Mouse (Mus musculus) c-Kit-positive CD71-positive TER-119-positive erythroid progenitor cells, embryonic 14.5 days (primary cell): ENCODE measurements at regions not wholly inside any gene's neighbourhood (a gene's known extent, or its start where the extent isn't known, plus 50 kb on each side); places are given as distances from the start of the nearest gene placed in this dataset.

Experiments
- DNase-seq: peaks from one replicate; pipeline ENCODE4 v3.0.0-alpha.2; 2013; ENCODE audit warnings: low spot score

DNA sequence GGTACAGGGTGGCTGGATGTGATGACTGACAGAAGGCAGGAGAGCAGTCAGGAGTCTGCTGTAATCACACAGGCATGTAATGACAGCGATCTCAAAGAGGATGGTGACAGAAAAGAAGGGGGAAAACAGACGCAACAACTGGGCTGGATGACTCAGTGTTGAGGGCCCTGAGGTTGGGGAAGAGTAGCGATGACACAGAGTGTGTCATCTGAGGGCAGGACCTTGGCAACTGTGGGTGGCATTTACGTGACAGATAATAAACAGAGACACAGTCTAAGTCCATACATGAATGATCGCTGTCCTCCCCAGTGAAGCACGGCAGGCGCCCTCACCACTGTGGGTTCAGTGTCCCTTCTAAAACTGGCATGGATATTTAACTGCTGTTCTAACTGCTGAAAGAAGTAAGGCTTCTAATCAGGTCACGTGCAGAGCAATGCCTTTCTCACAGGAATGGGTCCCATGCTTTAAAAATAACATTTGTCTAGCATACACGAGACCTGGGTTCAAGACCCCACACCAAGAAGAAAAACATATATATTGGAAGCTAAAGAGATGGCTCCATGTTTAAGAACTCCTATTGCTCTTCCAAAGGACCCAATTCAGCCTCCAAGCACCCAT, 163.8 kb upstream of the Zfp703 start:
- DNase-seq = no peak

DNA sequence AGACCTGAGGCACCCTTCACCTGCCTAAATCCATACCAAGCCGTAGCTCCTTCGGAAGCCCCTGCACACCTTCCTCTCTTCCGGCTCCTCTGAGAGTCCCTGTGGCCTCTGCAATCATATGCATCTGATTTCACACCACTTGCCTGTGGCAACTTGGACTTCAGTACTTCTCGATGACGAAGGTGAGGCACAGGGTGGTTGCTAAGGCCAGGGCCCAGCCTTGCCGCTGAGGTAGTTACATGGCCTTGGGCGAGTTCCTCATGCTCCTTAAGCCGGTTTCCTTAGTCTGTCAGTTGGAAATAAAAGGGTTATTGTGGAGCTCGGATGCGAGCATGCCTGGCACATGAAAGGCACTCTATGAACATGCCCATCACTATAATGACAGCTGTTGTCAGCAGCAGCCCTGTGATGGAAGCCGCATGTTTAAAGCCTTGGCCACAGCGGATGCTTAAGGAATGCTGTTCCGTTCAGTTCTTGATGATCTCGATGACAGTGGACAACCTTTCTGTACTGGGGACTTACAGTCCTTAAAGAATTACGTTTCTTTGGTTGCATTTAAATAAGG, 162.0 kb upstream of the Zfp703 start:
- no peak for DNase-seq

DNA sequence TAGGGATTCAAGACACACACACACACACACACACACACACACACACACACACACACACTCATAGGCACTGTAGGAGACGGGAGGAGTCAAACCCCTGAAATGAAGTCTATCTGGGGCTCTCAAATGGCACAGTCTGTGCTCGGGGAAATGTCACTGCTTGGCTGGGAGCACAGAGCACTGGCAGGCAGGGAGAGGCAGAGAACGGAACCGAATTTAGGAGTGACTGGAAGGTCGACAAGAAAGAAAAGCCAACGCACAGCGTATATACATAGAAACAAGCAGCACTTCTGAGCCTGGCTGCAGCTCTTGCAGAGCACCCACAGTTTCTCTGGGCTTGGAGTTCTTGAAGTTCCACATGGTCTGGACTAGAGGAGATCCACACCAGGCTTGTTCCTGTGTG, 160.1 kb upstream of the Zfp703 start:
- no peak for DNase-seq

DNA sequence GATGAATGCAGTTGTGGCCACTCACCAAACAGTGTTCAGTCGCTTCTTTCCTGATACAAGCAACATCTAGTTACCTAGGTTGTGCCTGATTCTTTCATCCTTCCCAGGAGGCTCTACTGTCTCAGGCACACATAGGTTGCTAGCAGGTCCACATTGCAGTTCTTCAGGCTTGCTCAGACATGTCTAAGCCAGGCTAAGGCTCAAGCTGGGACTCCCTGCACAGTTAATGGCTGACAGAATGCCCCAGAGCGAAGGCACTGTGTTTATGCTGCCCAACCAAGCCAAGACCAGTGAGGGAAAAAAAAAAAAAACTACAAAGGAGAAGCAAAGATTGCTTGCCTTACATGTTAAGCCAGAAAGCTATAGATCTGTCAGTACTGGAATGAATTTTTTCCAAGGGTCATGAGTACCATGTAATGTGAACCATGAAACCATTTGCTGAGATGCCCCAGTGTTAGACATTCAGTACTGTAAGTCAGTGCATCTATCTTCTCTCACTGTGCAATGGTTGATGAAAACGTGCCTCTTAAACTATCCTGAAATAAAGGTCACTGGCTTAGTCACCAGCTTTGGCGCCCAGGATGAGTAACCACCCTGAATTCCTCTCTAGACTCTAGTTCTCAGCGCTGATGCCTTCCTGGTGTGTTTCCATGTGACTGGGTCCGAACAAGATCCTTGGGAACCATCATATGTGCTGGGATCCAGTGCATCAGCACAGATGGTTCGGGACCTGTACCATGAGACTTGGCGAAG, 152.8 kb upstream of the Zfp703 start:
- no peak for DNase-seq

DNA sequence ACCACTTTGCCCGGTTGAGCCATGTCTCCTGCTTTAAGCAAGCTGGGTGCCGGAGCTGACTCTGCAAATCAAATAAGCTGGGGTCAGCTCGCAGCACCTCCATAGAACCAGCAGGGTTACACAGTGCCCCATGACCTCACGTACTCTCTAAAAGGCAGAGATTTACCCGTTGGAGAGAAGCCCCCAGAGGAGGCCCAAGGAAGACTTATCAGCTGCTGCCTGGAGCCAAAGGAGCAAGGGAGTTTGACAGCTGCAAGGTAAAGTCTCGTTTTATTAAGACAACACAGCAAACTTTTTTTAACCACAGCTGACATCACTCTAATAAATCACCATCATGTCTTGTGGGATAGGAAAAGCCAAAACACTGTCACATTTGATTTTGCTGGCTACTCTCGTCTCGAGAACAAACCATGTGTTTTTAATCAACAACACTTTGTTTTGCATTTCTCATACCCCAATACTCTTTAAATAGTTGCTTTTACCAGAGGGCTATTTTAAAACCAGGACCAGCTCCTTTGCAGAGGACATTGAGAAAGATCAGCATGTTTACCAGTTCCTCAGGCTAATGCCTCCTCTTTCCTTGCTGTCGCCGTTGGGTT, 148.7 kb upstream of the Zfp703 start:
- DNase-seq = no peak

DNA sequence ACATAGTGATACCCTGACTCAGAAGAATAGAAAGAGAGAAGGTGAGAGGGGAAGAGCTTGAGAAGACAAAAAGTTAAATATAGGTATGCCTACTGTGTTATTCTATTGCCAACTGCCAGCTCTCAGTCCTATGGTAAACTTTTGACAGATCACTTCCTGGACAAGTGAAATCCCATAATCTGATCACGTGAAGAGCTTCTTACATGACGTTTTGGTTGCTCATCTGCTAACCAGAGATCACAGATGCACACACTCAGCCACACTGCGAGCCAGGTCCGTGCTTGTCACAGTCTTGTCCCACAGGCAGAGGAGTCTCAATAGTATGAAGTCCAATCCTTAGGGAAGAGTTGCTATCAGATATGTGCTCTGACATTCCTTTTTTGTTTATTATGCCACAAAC, 147.8 kb upstream of the Zfp703 start:
- no peak for DNase-seq

DNA sequence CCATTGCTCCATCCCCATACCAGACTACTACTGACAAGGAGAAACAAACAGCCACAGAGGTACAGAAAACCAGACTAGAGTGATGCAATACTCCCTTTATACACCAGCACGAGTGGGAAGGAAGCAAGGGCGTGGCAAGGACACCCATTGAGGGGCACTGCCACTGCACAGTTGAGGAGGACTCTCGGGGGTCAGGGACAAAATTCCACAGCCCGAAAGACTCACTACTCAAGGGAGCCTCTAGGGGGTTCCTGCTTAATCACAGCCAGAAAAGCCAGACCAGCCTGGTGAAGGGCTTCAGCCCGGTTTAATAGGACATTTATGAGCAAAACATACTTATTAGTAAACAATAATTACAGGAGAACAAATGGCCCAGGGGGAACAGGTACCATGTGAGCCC, 146.0 kb upstream of the Zfp703 start:
- DNase-seq = no peak

DNA sequence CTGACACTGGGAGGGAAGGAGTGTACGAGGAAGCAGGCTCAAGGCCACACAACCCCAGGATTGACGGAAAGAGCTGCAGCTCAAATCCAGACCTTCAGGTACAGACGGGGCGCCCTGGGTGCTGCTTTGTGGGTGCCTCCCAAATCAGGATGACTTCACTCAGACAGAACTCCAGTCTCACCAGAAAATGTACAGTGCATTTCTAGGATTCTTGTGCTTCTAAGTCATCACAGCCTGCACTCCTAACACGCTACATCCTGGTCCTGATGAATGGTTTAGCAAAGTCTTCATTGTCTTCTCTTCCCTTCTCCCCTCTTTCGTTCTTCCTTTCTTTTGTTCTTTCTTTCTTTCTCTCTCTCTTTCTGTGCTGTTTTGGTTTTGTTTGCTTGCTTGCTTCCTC, 145.3 kb upstream of the Zfp703 start:
- DNase-seq = no peak

DNA sequence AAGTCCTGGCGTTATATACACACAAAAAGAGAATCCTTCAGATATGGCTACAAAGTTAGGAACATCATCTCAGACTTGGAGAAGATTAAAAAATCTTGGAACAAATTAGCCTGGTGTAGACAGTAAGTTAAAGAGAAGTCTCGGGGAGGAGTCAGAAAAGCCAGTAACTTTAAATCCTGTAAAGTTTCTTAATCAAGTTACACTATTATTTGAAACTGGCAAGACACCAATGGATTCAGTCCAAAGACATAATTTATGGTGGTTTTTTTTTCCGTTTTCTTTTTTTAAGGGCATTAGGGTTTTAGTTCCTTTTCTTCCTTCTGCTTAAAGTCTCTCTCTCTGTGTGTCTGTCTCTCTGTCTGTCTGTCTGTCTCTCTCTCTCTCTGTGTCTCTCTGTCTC, 144.6 kb upstream of the Zfp703 start:
- no peak for DNase-seq

DNA sequence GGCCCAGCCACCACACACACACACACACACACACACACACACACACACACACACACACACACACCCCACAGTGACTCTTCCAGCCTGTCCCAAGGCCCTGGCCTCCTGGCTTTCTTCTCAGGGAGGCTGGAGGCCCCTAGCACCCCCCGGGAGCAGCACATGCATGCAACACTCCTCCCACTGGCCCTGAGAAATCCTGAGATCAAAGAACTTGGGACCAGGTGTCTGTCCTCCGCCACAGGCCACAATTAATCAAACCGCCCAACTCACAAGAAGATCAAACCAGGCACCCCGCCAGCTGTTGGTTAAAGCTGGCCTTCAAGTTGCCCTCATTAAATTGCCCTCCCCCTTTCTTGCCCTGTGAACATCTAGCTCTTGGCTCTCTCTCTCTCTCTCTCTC, 143.8 kb upstream of the Zfp703 start:
- DNase-seq = no peak

DNA sequence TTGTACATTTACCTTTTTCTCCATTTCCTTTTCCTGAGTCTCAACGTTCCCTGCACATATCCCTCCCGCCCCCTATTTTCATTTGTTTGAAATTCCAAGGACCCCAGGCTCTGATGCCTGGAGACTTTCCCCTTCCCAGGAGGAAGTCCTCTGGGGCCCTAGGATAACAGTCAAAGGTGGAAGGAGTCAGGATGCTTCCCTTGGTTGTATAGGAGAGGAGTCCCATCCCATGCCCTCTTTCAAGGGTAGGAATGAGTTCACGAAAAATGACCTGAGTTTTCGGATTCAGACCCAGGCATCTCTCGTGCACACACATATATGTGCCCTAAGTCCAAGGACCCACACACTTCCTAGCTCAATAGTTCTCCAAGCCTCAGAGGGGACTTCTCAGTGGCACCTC, 143.3 kb upstream of the Zfp703 start:
- DNase-seq = no peak

DNA sequence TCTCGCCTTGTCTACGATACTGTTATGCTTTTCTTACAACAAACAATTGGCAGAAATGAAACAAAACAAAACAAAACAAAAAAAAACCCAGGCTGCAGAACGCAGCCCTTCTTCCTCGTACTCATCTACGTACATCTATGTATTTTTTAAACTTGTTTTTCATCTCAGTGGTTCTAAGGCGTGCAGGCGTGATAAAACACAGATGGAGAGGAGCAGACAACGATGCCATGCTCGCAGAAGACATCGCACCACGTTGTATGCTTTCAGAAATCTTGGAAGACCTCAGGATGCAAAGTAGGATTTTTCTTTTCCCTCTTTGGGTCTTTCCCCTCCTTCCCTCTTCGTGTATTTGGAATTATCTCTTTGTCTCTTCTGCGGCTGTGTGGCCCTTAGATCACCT, 142.5 kb upstream of the Zfp703 start:
- no peak for DNase-seq

DNA sequence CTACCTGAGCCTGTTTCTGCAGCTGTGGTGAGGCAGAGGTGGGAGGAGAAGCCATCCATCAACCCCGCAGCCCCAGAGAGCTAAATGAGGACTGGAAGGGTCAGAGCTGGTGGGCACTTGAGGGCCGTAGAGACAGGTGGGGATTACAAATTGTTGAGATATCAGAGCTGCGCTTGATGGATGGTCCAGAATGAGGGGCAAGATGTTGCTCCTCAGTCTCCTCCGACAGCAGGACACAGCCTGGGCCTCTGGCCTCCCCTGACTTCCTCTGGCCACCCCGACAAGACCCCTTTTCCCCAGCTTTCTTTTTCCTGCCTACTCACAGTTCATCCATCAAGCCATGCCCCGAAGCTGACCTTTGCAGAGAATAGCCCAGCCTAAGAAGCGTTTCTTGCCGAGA, 142.0 kb upstream of the Zfp703 start:
- DNase-seq = no peak

DNA sequence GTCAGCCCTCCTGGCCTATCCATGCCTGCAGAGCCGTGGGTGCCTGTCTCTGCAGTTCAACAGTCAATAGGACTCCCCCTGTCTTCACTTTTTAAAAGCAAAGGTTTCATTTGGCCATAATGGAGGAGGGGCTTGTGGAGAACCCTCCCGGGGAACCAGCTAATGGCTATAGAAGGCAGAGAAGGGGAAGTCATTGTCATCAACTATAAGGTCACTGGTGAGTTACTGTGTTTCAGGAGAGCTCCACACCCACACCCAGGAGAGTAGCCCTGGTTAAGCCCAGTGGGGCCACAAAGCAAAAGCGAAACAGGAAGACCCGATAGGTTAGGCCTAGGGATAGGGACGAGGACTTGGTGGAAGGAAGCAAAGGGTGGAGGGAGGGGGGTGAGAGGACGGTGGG, 141.5 kb upstream of the Zfp703 start:
- DNase-seq = no peak

DNA sequence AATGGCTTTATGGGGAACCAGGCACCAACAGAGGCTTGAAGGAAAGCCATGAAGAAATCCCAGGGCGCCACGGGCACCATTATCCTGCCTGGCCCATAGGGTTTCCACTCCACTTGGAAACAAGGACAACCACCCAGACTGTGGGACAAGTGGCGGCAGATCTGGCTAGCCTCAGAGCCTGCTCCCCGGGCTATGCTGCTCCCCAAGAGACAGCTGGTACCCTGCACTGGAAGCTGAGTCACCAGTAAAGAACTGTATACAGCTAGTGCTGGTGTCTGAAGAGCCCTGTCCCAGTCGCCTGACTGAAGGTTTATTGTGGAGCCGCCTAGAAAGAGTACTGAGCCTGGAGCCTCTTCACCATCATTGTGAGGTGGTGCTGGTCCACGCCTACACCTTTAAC, 140.6 kb upstream of the Zfp703 start:
- no peak for DNase-seq

DNA sequence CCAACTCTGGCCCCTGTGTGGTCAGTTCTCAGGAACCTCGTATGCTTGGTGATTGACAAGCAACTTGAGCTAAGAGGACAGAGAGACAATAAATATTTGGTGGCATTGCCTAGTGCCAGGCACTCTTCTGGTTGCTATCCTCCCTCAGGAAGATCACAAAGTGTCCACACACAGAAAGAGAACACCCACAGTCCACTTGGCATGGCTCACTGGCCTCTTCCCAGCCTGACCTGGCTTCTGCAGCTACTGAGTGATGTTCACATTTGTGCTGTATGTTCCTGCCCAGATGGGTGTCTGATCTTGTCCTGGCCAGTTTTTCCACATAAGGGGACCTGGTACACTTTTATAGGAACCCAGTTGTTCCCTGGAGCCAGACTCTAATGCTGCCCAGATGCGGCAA, 136.8 kb upstream of the Zfp703 start:
- DNase-seq = no peak

DNA sequence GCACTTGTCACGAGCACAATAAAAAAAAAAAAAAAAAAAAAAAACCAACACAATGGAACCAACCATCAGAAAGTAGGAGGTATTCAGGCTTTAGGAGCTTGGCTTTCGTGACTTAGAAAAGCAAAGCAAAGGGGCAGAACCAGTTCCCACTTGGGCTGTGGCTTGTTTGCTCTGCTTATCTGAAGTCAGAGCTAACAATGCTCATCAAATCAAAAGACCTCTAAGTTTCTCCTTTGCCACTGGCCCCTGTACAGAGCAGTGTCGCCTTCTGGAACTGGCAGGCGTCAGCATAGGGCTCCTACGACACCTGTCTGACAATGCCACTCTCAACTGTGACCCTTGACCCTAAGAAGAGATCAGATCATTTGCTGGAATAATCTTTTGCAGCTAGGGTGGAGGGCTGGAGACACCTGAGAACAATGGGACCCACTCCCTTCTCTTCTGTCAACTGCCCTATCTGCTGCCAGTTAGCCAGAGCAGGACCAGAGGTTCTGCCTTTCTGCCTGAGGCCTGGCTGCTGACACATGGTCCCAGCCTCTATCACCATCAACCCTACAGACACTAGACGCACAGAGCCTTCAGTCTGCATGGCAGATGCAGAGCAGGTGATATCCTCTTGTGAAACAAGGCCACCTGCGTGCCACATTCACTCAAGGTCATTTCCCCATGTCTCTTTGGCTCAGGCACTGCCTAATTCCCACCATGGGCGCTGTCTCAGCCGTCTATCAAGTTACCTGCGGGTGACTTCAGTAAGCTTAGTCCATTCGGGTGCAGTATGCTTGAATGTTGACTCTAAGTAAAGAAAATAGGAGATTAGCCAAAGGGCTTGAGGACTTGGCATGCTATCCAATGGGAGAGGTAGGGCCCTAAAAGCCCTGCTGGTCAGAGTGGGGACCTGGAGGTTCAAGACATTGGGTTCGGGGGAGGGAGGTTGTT, 136.1 kb upstream of the Zfp703 start:
- no peak for DNase-seq

DNA sequence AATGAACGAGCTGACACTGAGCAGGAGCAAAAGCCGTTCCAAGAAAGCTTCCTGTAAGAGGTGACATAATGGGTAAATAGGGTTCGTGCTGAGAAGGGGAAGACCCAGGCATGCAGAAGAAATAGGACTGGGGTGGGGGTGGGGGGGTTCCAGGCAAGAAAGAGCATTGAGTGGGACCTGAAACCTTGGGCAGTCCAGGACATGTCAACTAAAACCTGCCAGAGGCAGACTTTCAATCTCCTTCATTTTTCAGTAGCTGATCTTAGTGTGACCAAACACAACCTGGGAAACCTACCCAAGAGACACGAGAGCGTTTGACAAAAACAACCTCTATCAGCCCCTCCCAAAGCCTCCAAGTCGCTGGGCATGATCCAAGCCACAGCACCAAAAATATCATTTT, 133.4 kb upstream of the Zfp703 start:
- DNase-seq = no peak

DNA sequence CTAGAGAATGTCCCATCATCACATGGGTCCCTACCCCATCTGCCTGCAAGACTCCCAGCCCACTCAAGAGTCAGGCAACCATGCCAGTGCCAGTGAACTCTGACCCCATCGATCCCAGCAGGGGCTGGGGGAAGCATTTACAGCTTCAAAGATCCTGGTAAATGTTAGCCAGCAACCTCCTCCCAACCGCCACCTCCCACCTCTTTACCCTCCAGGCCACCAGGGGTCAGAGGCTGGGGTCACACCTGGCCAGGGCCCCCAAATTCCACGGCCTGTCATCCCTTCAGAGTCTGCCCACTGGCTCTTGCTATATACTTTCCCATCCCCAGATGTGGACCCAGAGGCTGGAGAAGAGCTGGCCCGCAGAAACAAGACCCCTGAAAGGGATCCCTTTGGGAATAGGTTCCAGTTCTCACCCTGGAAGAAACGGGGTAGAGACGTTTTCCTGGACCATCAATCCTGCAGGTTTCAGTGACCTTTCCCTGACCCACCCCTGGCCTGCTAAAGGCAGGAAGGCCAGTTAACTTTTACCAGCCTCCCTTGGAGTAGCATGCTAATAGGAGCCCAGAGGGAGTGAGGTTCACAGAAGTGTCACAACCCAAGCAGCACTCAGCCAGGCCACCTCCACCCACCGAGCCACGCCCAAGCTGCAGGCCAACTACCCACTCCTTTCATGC, 132.9 kb upstream of the Zfp703 start:
- DNase-seq = no peak

DNA sequence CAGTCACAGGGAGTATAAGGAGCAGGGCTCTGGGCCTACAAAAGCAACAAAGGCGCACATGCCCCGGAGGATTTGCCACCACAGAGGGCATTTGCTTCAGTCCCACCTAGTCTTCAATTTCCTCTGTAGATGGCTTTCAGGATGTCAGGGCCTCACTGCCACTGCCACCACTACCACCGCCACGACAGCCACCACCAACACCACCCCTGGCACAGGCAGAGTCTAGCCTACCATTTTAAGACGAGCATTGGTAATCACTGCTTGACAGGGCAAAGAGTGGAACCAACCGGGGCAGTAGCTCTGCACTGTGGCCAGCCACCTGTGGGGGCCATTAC, 132.3 kb upstream of the Zfp703 start:
- no peak for DNase-seq

DNA sequence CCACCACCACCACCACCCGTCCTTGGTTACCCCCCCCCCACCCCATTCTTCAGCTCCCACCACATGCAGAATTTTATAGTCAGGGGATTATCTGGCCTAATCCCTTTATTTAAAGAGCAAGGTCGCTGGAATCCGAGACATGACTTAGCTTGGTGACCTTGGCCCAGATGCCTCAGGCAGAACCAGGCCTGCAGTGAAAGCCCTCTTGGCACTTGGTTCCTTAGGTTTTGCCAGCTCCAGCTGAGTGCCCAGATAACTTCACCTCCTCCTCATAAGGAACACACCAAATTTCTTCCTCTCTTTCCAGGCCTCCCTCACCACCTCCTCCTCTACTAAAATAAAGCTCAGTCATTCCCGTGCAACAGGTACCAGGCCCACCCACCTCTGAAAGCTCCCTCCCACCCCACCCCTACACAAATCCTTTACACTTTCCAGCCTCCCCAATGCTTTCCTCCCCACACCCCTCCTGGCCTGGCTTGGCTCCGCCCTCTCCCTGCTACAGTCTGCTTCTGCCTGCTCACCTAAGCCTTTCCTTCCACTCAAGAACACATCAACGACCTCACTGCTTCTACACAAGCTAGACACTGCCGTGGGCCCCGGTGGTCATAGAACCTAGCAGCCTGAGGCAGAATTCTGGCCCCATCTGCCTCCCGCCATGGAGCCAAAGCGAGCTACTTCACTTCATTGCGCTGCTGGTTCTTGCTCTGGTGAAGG, 131.5 kb upstream of the Zfp703 start:
- no peak for DNase-seq
